Mouse (Mus musculus) stomach, adult 2 months (tissue): ENCODE results near the gene Hacd1. TPM values are rescaled to one million over a fixed set of nuclear protein-coding genes. Genes with fewer than 3 reads are reported as not detected.

Experiments
- polyA plus RNA-seq: library from polyadenylated mRNA; depleted of rRNA; stranded (reverse); fragments of >200 nt; gene quantifications from 2 replicates; pipeline ENCODE4 v1.2.3, GENCODE M21; 2012; rRNA removed

The Hacd1 gene
- polyA plus RNA-seq: 17.7 and 59.3 TPM in 2 replicates

DNA sequence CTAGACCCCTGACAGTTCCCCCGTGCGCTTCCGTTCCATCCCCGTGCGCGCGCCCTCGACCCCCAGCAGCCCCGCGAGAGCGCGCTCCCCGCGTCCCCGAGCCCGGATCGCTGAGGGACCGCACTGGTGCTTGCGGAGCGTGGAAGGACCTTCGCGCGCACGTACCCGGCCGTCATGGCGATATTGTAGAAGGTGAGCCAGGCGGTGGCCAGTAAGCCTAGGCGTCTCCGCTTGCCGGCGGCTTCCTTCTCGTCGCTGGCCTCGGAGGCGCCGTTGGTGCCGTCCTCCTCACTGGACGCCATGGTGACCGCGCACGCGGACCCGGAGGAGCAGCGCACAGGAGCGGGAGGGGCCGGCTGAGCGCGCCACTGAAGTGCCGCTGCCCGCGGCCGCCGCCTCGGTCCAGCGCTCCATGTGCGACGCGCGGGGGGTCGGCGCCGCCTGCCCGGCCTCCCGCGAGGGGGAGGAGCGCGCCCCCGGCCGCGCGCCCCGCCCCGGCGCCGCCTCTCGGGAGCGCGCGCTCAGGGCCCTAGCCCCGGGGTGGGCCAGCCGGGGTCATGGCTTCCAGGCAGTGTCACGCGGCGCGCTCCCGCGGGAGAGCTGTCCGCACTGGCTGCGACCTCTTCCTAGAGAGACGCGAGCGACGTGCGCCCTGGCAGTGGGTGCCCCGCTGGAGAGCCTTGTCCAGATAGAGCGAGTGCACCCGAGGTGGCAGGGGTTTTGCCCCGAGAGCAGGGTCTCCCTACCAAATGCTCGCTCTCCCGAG is at the start of gene Hacd1:
TSS of gene Hacd1 (minus strand) at position 570 of the 766 bp plus-strand sequence.

DNA sequence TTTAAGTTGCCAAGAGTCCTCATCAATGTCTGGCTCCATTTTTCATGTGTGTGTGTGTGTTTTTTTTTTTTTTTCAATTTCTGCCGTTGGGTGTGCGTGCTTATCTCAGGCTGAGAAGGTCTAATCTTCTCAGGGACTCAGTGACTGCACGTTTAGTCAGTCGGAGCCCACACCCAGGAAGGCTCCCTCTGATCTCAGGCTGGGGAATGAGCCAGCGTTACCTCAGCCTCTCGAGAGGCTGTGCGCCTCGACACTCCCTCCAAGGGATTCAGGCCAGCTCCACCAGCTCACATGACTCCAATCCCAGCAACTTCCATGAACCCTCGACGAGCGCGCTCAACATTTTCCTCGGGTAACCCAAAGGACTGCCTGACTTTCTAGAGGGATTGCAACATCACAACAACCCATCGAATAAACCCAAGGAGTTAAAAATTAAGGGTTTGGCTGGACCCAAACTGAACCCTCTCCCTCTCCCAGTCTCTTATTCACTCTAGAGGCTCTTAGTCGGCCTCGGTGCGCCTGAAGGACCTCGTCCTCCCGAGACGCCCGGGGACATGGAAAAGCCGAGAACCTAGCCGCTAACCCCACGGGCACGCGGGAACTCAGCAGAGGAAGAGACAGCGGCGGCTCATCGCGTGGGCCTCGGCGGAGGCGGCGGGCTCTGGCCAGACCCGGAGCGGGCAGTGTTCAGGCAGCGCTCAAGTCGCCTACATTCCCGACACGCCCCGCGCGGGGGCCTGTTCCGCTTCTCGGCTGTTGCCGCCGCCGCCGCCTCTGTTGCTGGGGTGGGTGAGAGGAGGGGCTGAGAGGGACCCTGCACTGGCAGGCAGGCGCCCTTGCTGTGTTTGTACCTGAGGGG is 17.7 kb upstream of the Hacd1 start, which contains the start of gene Stam:
TSS of gene Stam (plus strand) at position 737 of the 859 bp plus-strand sequence.

Other genes with a start within 250 kb of the Hacd1 start
- gene Stam, start 18.0 kb upstream of the Hacd1 start, polyA plus RNA-seq: 8.0 and 12.2 TPM in 2 replicates
- not detected in 2 replicates for gene Tmem236, start 118.4 kb upstream of the Hacd1 start, polyA plus RNA-seq
- gene Mrc1, start 173.3 kb upstream of the Hacd1 start, polyA plus RNA-seq: 0.15 and 0.31 TPM in 2 replicates